ENCODE assay signal across 8 mouse cellular contexts in the genomic region with DNA sequence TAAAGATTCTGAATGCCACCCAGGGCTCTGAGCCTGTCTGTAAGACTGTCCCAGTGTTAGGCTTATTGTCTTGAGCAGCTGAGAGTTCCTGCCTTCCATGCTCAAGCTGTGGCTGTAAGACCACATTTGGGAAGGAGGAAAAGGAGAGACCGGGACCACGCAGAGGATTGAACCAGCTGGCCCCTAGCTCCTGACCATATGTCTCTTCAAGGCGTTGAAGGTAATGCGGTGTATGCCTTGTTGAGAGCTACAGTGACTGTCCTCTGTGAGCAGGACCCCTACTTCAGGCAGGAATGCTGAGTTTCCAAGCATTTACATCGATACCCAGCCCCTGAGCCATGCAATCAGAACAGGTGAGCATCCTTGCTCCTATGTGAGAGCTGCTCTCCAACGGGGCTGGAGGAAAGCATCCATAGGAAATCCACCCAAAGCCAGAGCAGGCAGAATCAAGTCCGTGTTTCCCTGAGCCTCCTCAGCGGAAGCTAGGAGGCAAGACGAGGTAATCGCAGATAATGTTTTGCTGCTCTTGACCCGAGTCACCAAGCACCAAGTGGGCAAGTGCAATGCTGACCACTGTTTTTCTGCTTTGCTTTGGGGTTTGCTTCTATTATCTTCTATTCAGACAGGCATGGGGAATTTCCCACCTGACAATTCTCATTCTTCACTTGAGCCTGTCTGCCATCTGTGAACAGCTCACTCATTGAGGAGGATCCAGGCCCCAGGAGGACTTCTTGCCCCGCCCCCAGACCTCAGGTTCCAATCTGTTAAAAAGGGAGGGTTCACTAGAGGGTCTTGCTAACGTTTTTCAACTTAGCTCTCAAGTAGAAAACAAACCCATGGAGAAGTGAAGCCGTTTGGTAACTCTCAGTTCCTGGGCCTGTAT. TPM values are rescaled to one million over a fixed set of nuclear protein-coding genes. Genes with fewer than 3 reads are reported as not detected.
DNase-seq lines count a peak whose midpoint lies in the region; ATAC-seq and TF ChIP-seq lines count a peak whose summit lies in the region.

No protein-coding gene starts in this region.

- H3K4me2 ChIP-seq in embryonic facial prominence, embryonic 14.5 days (ENCODE audit: low read depth, low read length) = peak overlapping the region; percentile 74
- peak overlapping the region; percentile 94 for H3K4me2 ChIP-seq in limb, embryonic 13.5 days (replicated peaks)

- peaks cover 1% of the 10 kb centered on the region; the same call in 1 of the 2 replicates for H3K79me2 ChIP-seq in MEL (ENCODE audit: control insufficient read depth, insufficient read depth, low read length, poor library complexity)

- peaks cover 21% of the 10 kb centered on the region for H3K36me3 ChIP-seq in heart, embryonic 10.5 days
- peaks cover 0 to 7% of the 10 kb centered on the region in 2 experiments; a peak in 2 of 4 replicates for H3K36me3 ChIP-seq in MEL (ENCODE audit: control insufficient read depth in 1 of 2, insufficient read depth in 2 of 2, low read length in 2 of 2)
- peaks cover 12% of the 10 kb centered on the region; the same call in 1 of the 2 replicates for H3K36me3 ChIP-seq in embryonic facial prominence, embryonic 14.5 days (ENCODE audit: control insufficient read depth, insufficient read depth, low read length)
- H3K36me3 ChIP-seq in limb, embryonic 13.5 days = peaks cover 11% of the 10 kb centered on the region

- TF ChIP-seq RAD21 in MEL (IDR thresholded peaks at IDR 0.05; ENCODE audit: low read depth, low read length) = no peak

- no peak for DNase-seq in heart, embryonic 10.5 days (ENCODE audit: low spot score)
- no peak for DNase-seq in heart, postnatal 36 days
- DNase-seq in MEL (ENCODE audit: low read depth, low spot score) = peak; percentile 8
- DNase-seq in embryonic facial prominence, embryonic 14.5 days (ENCODE audit: low spot score) = peak; percentile 55
- DNase-seq in yolk sac, embryonic 10.5 days (ENCODE audit: low spot score) = no peak
- no peak for DNase-seq in adrenal gland, adult 18-20 months (ENCODE audit: low spot score in 2 of 2)
- DNase-seq in adrenal gland, postnatal 25 days = no peak

- no peak overlapping the region for H3K9ac ChIP-seq in MEL (ENCODE audit: control insufficient read depth, low read depth, low read length, poor library complexity, severe bottlenecking)
- H3K9ac ChIP-seq in embryonic facial prominence, embryonic 14.5 days (ENCODE audit: low read depth, low read length) = peak overlapping the region; percentile 31; the same call in 1 of the 2 replicates
- peak overlapping the region; percentile 48; the same call in 1 of the 2 replicates for H3K9ac ChIP-seq in limb, embryonic 13.5 days

- peaks cover 67% of the 10 kb centered on the region for H3K4me1 ChIP-seq in heart, embryonic 10.5 days
- peaks cover 0 to 12% of the 10 kb centered on the region in 2 experiments; a peak in 2 of 4 replicates for H3K4me1 ChIP-seq in MEL (ENCODE audit: control insufficient read depth in 1 of 2, insufficient read depth in 2 of 2, low read length in 2 of 2)
- H3K4me1 ChIP-seq in embryonic facial prominence, embryonic 14.5 days (ENCODE audit: control insufficient read depth, insufficient read depth, low read length) = peaks cover 31% of the 10 kb centered on the region
- H3K4me1 ChIP-seq in limb, embryonic 13.5 days = peaks cover 58% of the 10 kb centered on the region

- TF ChIP-seq CTCF in MEL (IDR thresholded peaks at IDR 0.05 in 2 of 3, conservative IDR thresholded peaks at IDR 0.05 in 1 of 3; ENCODE audit: control insufficient read depth in 1 of 3, insufficient read depth in 1 of 3, low read depth in 2 of 3, low read length in 3 of 3, poor library complexity in 1 of 3, severe bottlenecking in 1 of 3) = no peak

- H3K27me3 ChIP-seq in heart, embryonic 10.5 days (ENCODE audit: insufficient read depth, poor library complexity, severe bottlenecking) = no peaks in the 10 kb centered on the region
- peaks cover 0 to 4% of the 10 kb centered on the region in 2 experiments; a peak in 2 of 4 replicates for H3K27me3 ChIP-seq in MEL (ENCODE audit: control insufficient read depth in 1 of 2, insufficient read depth in 2 of 2, low read length in 2 of 2)
- no peaks in the 10 kb centered on the region for H3K27me3 ChIP-seq in embryonic facial prominence, embryonic 14.5 days (replicated peaks; ENCODE audit: control insufficient read depth, insufficient read depth, low read length)
- H3K27me3 ChIP-seq in limb, embryonic 13.5 days = no peaks in the 10 kb centered on the region

- intact Hi-C loops in heart, postnatal 36 days (cut with DNase I) = loop anchor here (1.0 to 10.0 kb wide), 5 partner anchors 45 to 617 kb away; no protein-coding TSS in a partner anchor

- TF ChIP-seq POLR2A in MEL (IDR thresholded peaks at IDR 0.05; ENCODE audit: control insufficient read depth in 1 of 2, insufficient read depth in 1 of 2, low read depth in 1 of 2, low read length in 2 of 2, poor library complexity in 1 of 2) = no peak

- H3K27ac ChIP-seq in heart, embryonic 10.5 days = peak overlapping the region; percentile 65
- H3K27ac ChIP-seq in MEL (ENCODE audit: control insufficient read depth, low read depth, low read length) = no peak overlapping the region
- H3K27ac ChIP-seq in embryonic facial prominence, embryonic 14.5 days (replicated peaks; ENCODE audit: low read depth, low read length) = no peak overlapping the region
- H3K27ac ChIP-seq in limb, embryonic 13.5 days = no peak overlapping the region

- H3K4me3 ChIP-seq in heart, embryonic 10.5 days = peak overlapping the region; percentile 77
- no peak overlapping the region for H3K4me3 ChIP-seq in MEL (ENCODE audit: control insufficient read depth in 1 of 2, insufficient read depth in 1 of 2, low read depth in 2 of 2, low read length in 2 of 2)
- peak overlapping the region; percentile 25 for H3K4me3 ChIP-seq in embryonic facial prominence, embryonic 14.5 days (ENCODE audit: low read depth, low read length)
- H3K4me3 ChIP-seq in limb, embryonic 13.5 days = peak overlapping the region; percentile 88

- no peak for TF ChIP-seq EP300 in MEL (IDR thresholded peaks at IDR 0.05; ENCODE audit: low read depth in 1 of 2, low read length in 2 of 2)

- H3K9me3 ChIP-seq in heart, embryonic 10.5 days = no peaks in the 10 kb centered on the region
- H3K9me3 ChIP-seq in MEL (replicated peaks; ENCODE audit: insufficient read depth, low read length) = no peaks in the 10 kb centered on the region
- H3K9me3 ChIP-seq in embryonic facial prominence, embryonic 14.5 days (ENCODE audit: control insufficient read depth, low read length) = no peaks in the 10 kb centered on the region
- H3K9me3 ChIP-seq in limb, embryonic 13.5 days = no peaks in the 10 kb centered on the region

- no peak for ATAC-seq in embryonic facial prominence, embryonic 14.5 days (ENCODE audit: low read depth)
- no peak for ATAC-seq in limb, embryonic 13.5 days (ENCODE audit: low FRiP score, low read depth)

- WGBS in heart, embryonic 10.5 days = 39% methylated on average over 14 of the region's 14 CpGs
- 38% methylated on average over 14 of the region's 14 CpGs for WGBS in embryonic facial prominence, embryonic 14.5 days
- WGBS in limb, embryonic 13.5 days = 33% methylated on average over 14 of the region's 14 CpGs

TF ChIP-seq in MEL, 35 proteins besides CTCF, POLR2A, EP300 and RAD21:
- TF ChIP-seq TAL1 (IDR thresholded peaks at IDR 0.05; ENCODE audit: low read length) (no peak), POLR2AphosphoS2 (IDR thresholded peaks at IDR 0.05; ENCODE audit: low read length) (no peak), TBP (IDR thresholded peaks at IDR 0.05; ENCODE audit: low read depth, low read length) (no peak), ZMIZ1 (IDR thresholded peaks at IDR 0.05; ENCODE audit: low read depth, low read length) (no peak), RCOR1 (IDR thresholded peaks at IDR 0.05; ENCODE audit: low read depth, low read length) (no peak)

RNA-seq across cellular contexts. Expression of a gene that starts 3.0 kb away (rescaled TPM):
- polyA plus RNA-seq in heart, embryonic 10.5 days (2016; fragmentation: Nextera tagmentation; extraction: Ambion mirVana) = 1.8 and 1.9 TPM in 2 replicates
- total RNA-seq in heart, postnatal 36 days (2021) = 10 to 100 TPM; 24.6 to 36.3 TPM
- 0.92 and 1.1 TPM in 2 replicates for total RNA-seq in MEL (2012; rRNA removed)
- 1 to 10 TPM in 1 of 2 experiments, not detected in 1; 2.2 TPM for polyA plus RNA-seq in MEL (2012; ENCODE audit: insufficient read depth in 1 of 2, insufficient read length in 2 of 2, low read depth in 1 of 2, low replicate concordance in 2 of 2, missing spikeins in 1 of 2)
- polyA plus RNA-seq in embryonic facial prominence, embryonic 14.5 days (2014; fragmentation: Nextera tagmentation; extraction: Ambion mirVana) = 3.3 and 3.7 TPM in 2 replicates
- polyA plus RNA-seq in limb, embryonic 13.5 days (2015; fragmentation: Nextera tagmentation; extraction: Ambion mirVana) = 3.9 and 4.0 TPM in 2 replicates
- 1 to 10 TPM; 5.4 to 6.8 TPM for total RNA-seq in adrenal gland, adult 18-20 months (2021)
- 6.8 and 7.8 TPM in 2 replicates for total RNA-seq in adrenal gland, postnatal 25 days (2021)

Comparison
In these comparisons a context has a peak if more than half of its experiments do, and no peak if none do; other contexts are left out.
1. DNase-seq: peak in MEL (single experiment) and embryonic facial prominence, embryonic 14.5 days (single experiment); none in heart, embryonic 10.5 days (single experiment), heart, postnatal 36 days (0 of 2), yolk sac, embryonic 10.5 days (single experiment), adrenal gland, adult 18-20 months (0 of 2) and adrenal gland, postnatal 25 days (single experiment).
2. H3K4me3 ChIP-seq: peak in heart, embryonic 10.5 days (single experiment), embryonic facial prominence, embryonic 14.5 days (single experiment) and limb, embryonic 13.5 days (single experiment); none in MEL (0 of 2).